Mouse (Mus musculus): ENCODE data around the gene Smurf2.

DNA sequence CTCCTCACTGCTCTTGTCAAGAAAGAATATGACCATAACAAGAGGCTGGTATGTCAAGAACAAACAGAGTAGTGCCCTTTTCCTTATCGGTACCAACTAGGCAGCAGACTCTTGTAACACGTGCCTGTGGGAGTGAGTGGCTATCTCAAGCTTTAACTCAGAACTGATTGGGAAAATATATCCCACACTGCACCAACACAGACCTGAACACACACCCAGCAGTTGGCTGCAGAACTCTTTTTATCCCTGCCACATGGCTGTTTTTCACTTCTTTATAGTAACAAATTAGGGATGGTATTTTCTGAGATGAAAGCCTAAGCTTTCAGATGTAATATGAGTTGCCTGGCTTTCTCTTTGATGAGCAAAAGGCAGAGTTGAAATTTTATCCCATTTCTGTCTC is 104.8 kb downstream of the Smurf2 start:
- TF ChIP-seq GATA1 (IDR thresholded peaks at IDR 0.05; ENCODE audit: low read length) (no peak), TAL1 (IDR thresholded peaks at IDR 0.05; ENCODE audit: low read length) (no peak)
